Mouse (Mus musculus): ENCODE measurements at regions not wholly inside any gene's neighbourhood (a gene's known extent, or its start where the extent isn't known, plus 50 kb on each side); places are given as distances from the start of the nearest gene placed in this dataset.

- no peaks in the 10 kb centered on the region for H3K27me3 ChIP-seq (replicated peaks)
- H3K36me3 ChIP-seq = no peaks in the 10 kb centered on the region
- H3K4me2 ChIP-seq = no peak overlapping the region
- H3K9me3 ChIP-seq = no peaks in the 10 kb centered on the region
- ATAC-seq (ENCODE audit: insufficient read depth, low FRiP score, low read depth) = no peak
- no peak overlapping the region for H3K27ac ChIP-seq
- H3K9ac ChIP-seq = no peak overlapping the region
- no peaks in the 10 kb centered on the region for H3K4me1 ChIP-seq
- 69% methylated on average over 6 of the region's 6 CpGs for WGBS
- no peak overlapping the region for H3K4me3 ChIP-seq (replicated peaks)
Observed at GRCm38 (mm10) chr9:33800250-33800649, 685.4 kb upstream of the Kirrel3 start.

DNA sequence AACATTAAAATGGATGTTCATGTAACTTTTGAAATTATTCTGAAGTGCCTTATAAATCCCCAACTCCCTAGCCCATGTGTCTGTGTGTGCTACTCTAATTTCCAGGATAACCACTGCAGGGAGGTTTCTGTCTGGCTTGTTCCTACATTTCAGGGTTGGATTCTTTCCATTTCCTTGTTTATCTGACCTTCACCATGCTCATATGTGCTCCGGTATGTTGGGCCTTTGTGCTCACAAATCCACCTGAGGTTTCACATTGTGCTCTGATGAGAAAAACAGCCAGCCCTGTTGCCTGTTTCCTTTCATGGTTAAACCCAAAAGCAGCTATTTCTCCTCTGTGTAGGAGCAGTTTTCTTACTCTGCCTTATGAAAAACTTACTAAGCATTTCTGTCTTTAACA, 684.9 kb upstream of the Kirrel3 start:
- H3K27me3 ChIP-seq (replicated peaks) = no peaks in the 10 kb centered on the region
- ATAC-seq (ENCODE audit: insufficient read depth, low FRiP score, low read depth) = no peak
- 29% methylated on average over 1 of the region's 1 CpGs for WGBS
- no peak overlapping the region for H3K4me3 ChIP-seq (replicated peaks)
- no peak overlapping the region for H3K9ac ChIP-seq
- no peak overlapping the region for H3K4me2 ChIP-seq
- no peaks in the 10 kb centered on the region for H3K36me3 ChIP-seq
- no peak overlapping the region for H3K27ac ChIP-seq
- no peaks in the 10 kb centered on the region for H3K4me1 ChIP-seq
- no peaks in the 10 kb centered on the region for H3K9me3 ChIP-seq

GRCm38 (mm10) chr9:33814739-33815368, 670.8 kb upstream of the Kirrel3 start:
- ATAC-seq (ENCODE audit: insufficient read depth, low FRiP score, low read depth) = no peak
- H3K4me2 ChIP-seq = no peak overlapping the region
- WGBS = 51% methylated on average over 5 of the region's 5 CpGs

GRCm38 (mm10) chr9:33822574-33823394, 662.9 kb upstream of the Kirrel3 start:
- Histone ChIP-seq H3K9ac (no peak overlapping the region), H3K4me3 (replicated peaks) (no peak overlapping the region), H3K9me3 (no peaks in the 10 kb centered on the region), H3K36me3 (no peaks in the 10 kb centered on the region), H3K27ac (no peak overlapping the region), H3K4me2 (no peak overlapping the region), H3K27me3 (replicated peaks) (no peaks in the 10 kb centered on the region), H3K4me1 (no peaks in the 10 kb centered on the region)
- WGBS = 61% methylated on average over 9 of the region's 9 CpGs
- ATAC-seq (ENCODE audit: insufficient read depth, low FRiP score, low read depth) = no peak

More at GRCm38 (mm10) chr9:33814739-33815368, 670.8 kb upstream of the Kirrel3 start:
- Histone ChIP-seq H3K9me3 (no peaks in the 10 kb centered on the region), H3K4me3 (replicated peaks) (no peak overlapping the region), H3K27ac (no peak overlapping the region), H3K4me1 (no peaks in the 10 kb centered on the region), H3K9ac (no peak overlapping the region), H3K36me3 (no peaks in the 10 kb centered on the region), H3K27me3 (replicated peaks) (no peaks in the 10 kb centered on the region)

GRCm38 (mm10) chr9:33826116-33826515, 659.6 kb upstream of the Kirrel3 start:
- no peak overlapping the region for H3K4me2 ChIP-seq
- H3K4me3 ChIP-seq (replicated peaks) = no peak overlapping the region
- no peak overlapping the region for H3K27ac ChIP-seq
- WGBS = 75% methylated on average over 4 of the region's 4 CpGs
- no peaks in the 10 kb centered on the region for H3K4me1 ChIP-seq
- H3K9ac ChIP-seq = no peak overlapping the region
- ATAC-seq (ENCODE audit: insufficient read depth, low FRiP score, low read depth) = no peak
- H3K36me3 ChIP-seq = no peaks in the 10 kb centered on the region
- no peaks in the 10 kb centered on the region for H3K9me3 ChIP-seq
- H3K27me3 ChIP-seq (replicated peaks) = no peaks in the 10 kb centered on the region

DNA sequence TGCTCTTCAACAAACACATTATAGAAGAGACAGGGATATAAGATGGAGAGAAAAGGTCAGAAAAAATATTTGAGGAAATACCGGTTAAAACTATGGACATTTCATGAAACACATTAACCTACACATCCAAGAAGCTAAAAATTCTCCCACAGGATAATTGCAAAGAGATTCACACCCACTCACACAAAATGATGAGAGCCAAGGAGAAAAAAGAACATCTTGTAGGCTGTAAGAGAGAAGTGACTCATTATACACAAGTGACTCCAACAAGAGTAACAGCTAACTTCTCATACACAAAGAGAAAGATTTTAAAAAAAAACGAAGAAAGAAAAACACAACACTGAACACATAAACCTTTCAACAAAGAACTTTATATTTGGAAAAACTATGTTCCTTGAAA, 658.3 kb upstream of the Kirrel3 start:
- ATAC-seq (ENCODE audit: insufficient read depth, low FRiP score, low read depth) = no peak
- Histone ChIP-seq H3K4me3 (replicated peaks) (no peak overlapping the region), H3K4me2 (no peak overlapping the region), H3K9ac (no peak overlapping the region), H3K4me1 (no peaks in the 10 kb centered on the region), H3K9me3 (no peaks in the 10 kb centered on the region), H3K27ac (no peak overlapping the region), H3K36me3 (no peaks in the 10 kb centered on the region), H3K27me3 (replicated peaks) (no peaks in the 10 kb centered on the region)
- whole genome bisulfite sequencing = 80% methylated on average over 2 of the region's 2 CpGs

GRCm38 (mm10) chr9:33837666-33838380, 647.9 kb upstream of the Kirrel3 start:
- no peak overlapping the region for H3K9ac ChIP-seq
- ATAC-seq (ENCODE audit: insufficient read depth, low FRiP score, low read depth) = no peak
- H3K4me2 ChIP-seq = no peak overlapping the region

GRCm38 (mm10) chr9:33849623-33850022, 636.1 kb upstream of the Kirrel3 start:
- H3K27ac ChIP-seq = no peak overlapping the region
- no peaks in the 10 kb centered on the region for H3K27me3 ChIP-seq (replicated peaks)
- ATAC-seq (ENCODE audit: insufficient read depth, low FRiP score, low read depth) = no peak
- no peak overlapping the region for H3K9ac ChIP-seq
- no peaks in the 10 kb centered on the region for H3K4me1 ChIP-seq
- H3K4me3 ChIP-seq (replicated peaks) = no peak overlapping the region
- H3K9me3 ChIP-seq = no peaks in the 10 kb centered on the region
- no peak overlapping the region for H3K4me2 ChIP-seq
- no peaks in the 10 kb centered on the region for H3K36me3 ChIP-seq
- WGBS = 80% methylated on average over 5 of the region's 5 CpGs

More at GRCm38 (mm10) chr9:33837666-33838380, 647.9 kb upstream of the Kirrel3 start:
- H3K36me3 ChIP-seq = no peaks in the 10 kb centered on the region
- H3K4me3 ChIP-seq (replicated peaks) = no peak overlapping the region
- no peaks in the 10 kb centered on the region for H3K9me3 ChIP-seq
- H3K27me3 ChIP-seq (replicated peaks) = no peaks in the 10 kb centered on the region
- H3K4me1 ChIP-seq = no peaks in the 10 kb centered on the region
- H3K27ac ChIP-seq = no peak overlapping the region
- WGBS = 83% methylated on average over 1 of the region's 1 CpGs

DNA sequence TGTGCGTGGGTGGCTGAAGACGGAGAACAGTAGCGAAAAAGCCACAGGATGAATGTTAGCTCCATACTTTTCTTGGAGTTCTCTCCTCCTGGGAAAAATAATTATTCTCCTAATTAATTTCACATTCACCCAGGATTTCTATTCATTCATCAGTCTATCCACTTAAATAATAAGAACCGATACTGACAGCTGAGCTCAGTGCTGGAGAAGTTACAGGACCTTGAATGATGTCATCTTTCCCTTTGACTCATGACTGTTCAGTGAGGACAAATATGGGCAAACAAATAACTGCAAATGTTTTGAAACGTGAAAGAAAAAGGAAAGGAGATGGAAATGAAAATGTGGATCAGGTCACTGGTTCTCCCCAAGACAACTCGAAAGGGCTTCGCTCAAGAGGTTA, 635.7 kb upstream of the Kirrel3 start:
- Histone ChIP-seq H3K9ac (no peak overlapping the region), H3K4me3 (replicated peaks) (no peak overlapping the region), H3K36me3 (no peaks in the 10 kb centered on the region), H3K27ac (no peak overlapping the region), H3K9me3 (no peaks in the 10 kb centered on the region), H3K27me3 (replicated peaks) (no peaks in the 10 kb centered on the region), H3K4me2 (no peak overlapping the region), H3K4me1 (no peaks in the 10 kb centered on the region)
- no peak for ATAC-seq (ENCODE audit: insufficient read depth, low FRiP score, low read depth)
- WGBS = 69% methylated on average over 7 of the region's 7 CpGs

- Histone ChIP-seq H3K27ac (no peak overlapping the region), H3K27me3 (replicated peaks) (no peaks in the 10 kb centered on the region), H3K9ac (no peak overlapping the region), H3K4me2 (no peak overlapping the region), H3K4me1 (no peaks in the 10 kb centered on the region), H3K9me3 (no peaks in the 10 kb centered on the region), H3K4me3 (replicated peaks) (no peak overlapping the region), H3K36me3 (no peaks in the 10 kb centered on the region)
- no peak for ATAC-seq (ENCODE audit: insufficient read depth, low FRiP score, low read depth)
Observed at GRCm38 (mm10) chr9:33850993-33851392, 634.7 kb upstream of the Kirrel3 start.

DNA sequence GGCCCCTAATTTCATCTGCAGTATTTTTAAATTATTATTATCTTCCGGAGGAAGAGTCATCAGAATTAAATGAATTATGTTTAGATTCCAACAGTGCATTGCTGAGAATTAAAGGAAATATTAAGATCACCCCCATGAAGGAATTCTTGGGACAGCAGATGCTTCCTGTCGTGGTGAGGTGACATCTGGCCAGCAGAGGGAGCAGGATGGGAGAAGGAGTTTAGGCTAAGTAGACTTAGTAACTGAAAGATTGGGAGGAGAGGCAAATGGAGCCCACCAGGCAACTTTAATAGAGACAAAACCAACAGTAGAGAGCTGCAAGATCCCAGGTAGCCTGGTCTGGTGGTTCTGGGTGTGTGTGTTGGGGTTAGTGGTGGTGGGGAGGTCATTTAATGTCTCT, 629.5 kb upstream of the Kirrel3 start:
- ATAC-seq (ENCODE audit: insufficient read depth, low FRiP score, low read depth) = no peak
- Histone ChIP-seq H3K27me3 (replicated peaks) (no peaks in the 10 kb centered on the region), H3K4me3 (replicated peaks) (no peak overlapping the region), H3K4me2 (no peak overlapping the region), H3K36me3 (no peaks in the 10 kb centered on the region), H3K27ac (no peak overlapping the region), H3K9me3 (no peaks in the 10 kb centered on the region), H3K4me1 (no peaks in the 10 kb centered on the region), H3K9ac (no peak overlapping the region)
- WGBS = 28% methylated on average over 2 of the region's 2 CpGs

GRCm38 (mm10) chr9:33858511-33858910, 627.2 kb upstream of the Kirrel3 start:
- ATAC-seq (ENCODE audit: insufficient read depth, low FRiP score, low read depth) = no peak
- H3K4me3 ChIP-seq (replicated peaks) = no peak overlapping the region
- H3K4me1 ChIP-seq = no peaks in the 10 kb centered on the region
- H3K9me3 ChIP-seq = no peaks in the 10 kb centered on the region
- no peak overlapping the region for H3K9ac ChIP-seq
- H3K4me2 ChIP-seq = no peak overlapping the region
- H3K36me3 ChIP-seq = no peaks in the 10 kb centered on the region
- 27% methylated on average over 5 of the region's 5 CpGs for WGBS
- H3K27me3 ChIP-seq (replicated peaks) = no peaks in the 10 kb centered on the region
- no peak overlapping the region for H3K27ac ChIP-seq

Measured in stomach, embryonic 15.5 days (tissue).